Mouse (Mus musculus) stomach, embryonic 16.5 days (tissue): Measurements from ENCODE around the gene Rpf1. TPM values are rescaled to one million over a fixed set of nuclear protein-coding genes. Genes with fewer than 3 reads are reported as not detected.

Source experiments
- ATAC-seq: fragments of 200-750 bp; cut with Nextera tagmentation; 2 replicates; pipeline ENCODE4 v1.8.0; 2017; ENCODE audit warnings: moderate number of reproducible peaks, moderate TSS enrichment; ENCODE audit not compliant: insufficient read depth, low FRiP score
- H3K27ac ChIP-seq: fragments of 300-500 bp; sonication (generic); 2 replicates; pipeline ENCODE4 v1.5.1; 2014; ENCODE audit warnings: low read length
- H3K27me3 ChIP-seq: fragments of 300-500 bp; sonication (generic); 2 replicates; pipeline ENCODE4 v1.6.1; 2014; ENCODE audit warnings: low read length, control low read depth, mixed read lengths; ENCODE audit not compliant: control insufficient read depth, insufficient read depth
- H3K36me3 ChIP-seq: fragments of 300-500 bp; sonication (generic); 2 replicates; pipeline ENCODE4 v1.6.1; 2014; ENCODE audit warnings: low read length; ENCODE audit not compliant: control insufficient read depth, insufficient read depth
- H3K4me1 ChIP-seq: fragments of 300-500 bp; sonication (generic); 2 replicates; pipeline ENCODE4 v1.6.1; 2014; ENCODE audit warnings: low read length, control low read depth, mixed read lengths; ENCODE audit not compliant: control insufficient read depth, insufficient read depth
- H3K4me2 ChIP-seq: fragments of 300-500 bp; sonication (generic); 2 replicates; pipeline ENCODE4 v1.6.1; 2014; ENCODE audit warnings: low read depth, low read length, mixed read lengths
- H3K4me3 ChIP-seq: fragments of 300-500 bp; sonication (generic); replicated peaks from 2 replicates; pipeline ENCODE4 v1.5.1; 2014; ENCODE audit warnings: mild to moderate bottlenecking, low read length
- H3K9ac ChIP-seq: fragments of 300-500 bp; sonication (generic); 2 replicates; pipeline ENCODE4 v1.6.1; 2014; ENCODE audit warnings: low read length
- H3K9me3 ChIP-seq: fragments of 300-500 bp; sonication (generic); replicated peaks from 2 replicates; pipeline ENCODE4 v1.6.1; 2016; ENCODE audit warnings: low read length, control low read depth; ENCODE audit not compliant: control insufficient read depth
- WGBS: fragments of 180-500 bp; shearing (Covaris S2); extraction: QIAGEN DNeasy Blood & Tissue Kit; methylation state at CpG from one replicate; pipeline ENCODE4 v1.1.7; 2014; 5-methylcytosine and 5-hydroxymethylcytosine counted together
- polyA plus RNA-seq: library from polyadenylated mRNA; unstranded; fragments of >200 nt; fragmentation: Nextera tagmentation; extraction: Ambion mirVana; gene quantifications from 2 replicates; pipeline ENCODE4 v1.2.1, GENCODE M21; 2015

Rpf1 gene
- polyA plus RNA-seq, 1 experiment from 2014 or later: 42.3 TPM

GRCm38 (mm10) chr3:146520226-146520797 lies 917 bp downstream of the Rpf1 start:
- Histone ChIP-seq H3K9ac (peak overlapping the region; percentile 94), H3K27me3 (no peaks in the 10 kb centered on the region), H3K4me3 (peak overlapping the region; percentile 85), H3K36me3 (0 out of 2 replicates have a peak, but pooled peaks cover 11% of the 10 kb centered on the region), H3K4me2 (peak overlapping the region; percentile 75), H3K4me1 (peaks cover 3% of the 10 kb centered on the region; the same call in 1 of the 2 replicates), H3K9me3 (no peaks in the 10 kb centered on the region), H3K27ac (peak overlapping the region; percentile 99)
- WGBS: 29% methylated on average over 5 of the region's 5 CpGs
- peak; percentile 6; the same call in 1 of the 2 replicates for ATAC-seq

- 94% methylated on average over 7 of the region's 7 CpGs for WGBS
- no peak for ATAC-seq
- no peak overlapping the region for H3K9ac ChIP-seq
- H3K4me1 ChIP-seq: peaks cover 14% of the 10 kb centered on the region
- H3K9me3 ChIP-seq: no peaks in the 10 kb centered on the region
- peaks cover 15% of the 10 kb centered on the region for H3K36me3 ChIP-seq
- H3K27ac ChIP-seq: no peak overlapping the region
- H3K27me3 ChIP-seq: no peaks in the 10 kb centered on the region
- H3K4me2 ChIP-seq: no peak overlapping the region
- H3K4me3 ChIP-seq: no peak overlapping the region
These were observed 14.5 kb downstream of the Rpf1 start for GRCm38 (mm10) chr3:146506711-146507110.

GRCm38 (mm10) chr3:146501601-146502123 lies 19.6 kb downstream of the Rpf1 start:
- peak overlapping the region; percentile 99 for H3K4me3 ChIP-seq
- H3K9ac ChIP-seq: peak overlapping the region; percentile 97

GRCm38 (mm10) chr3:146500810-146501201 lies 20.4 kb downstream of the Rpf1 start:
- no peaks in the 10 kb centered on the region for H3K9me3 ChIP-seq
- H3K4me2 ChIP-seq: peak overlapping the region; percentile 82
- H3K36me3 ChIP-seq: 0 out of 2 replicates have a peak, but pooled peaks cover 2% of the 10 kb centered on the region
- peak overlapping the region; percentile 99 for H3K4me3 ChIP-seq
- no peaks in the 10 kb centered on the region for H3K27me3 ChIP-seq
- ATAC-seq: no peak
- H3K4me1 ChIP-seq: peaks cover 30% of the 10 kb centered on the region
- H3K9ac ChIP-seq: peak overlapping the region; percentile 97
- peak overlapping the region; percentile 96 for H3K27ac ChIP-seq
- 5% methylated on average over 5 of the region's 5 CpGs for WGBS

More at GRCm38 (mm10) chr3:146501601-146502123, 19.6 kb downstream of the Rpf1 start:
- 31% methylated on average over 5 of the region's 5 CpGs for WGBS
- peak overlapping the region; percentile 82 for H3K4me2 ChIP-seq
- H3K27ac ChIP-seq: peak overlapping the region; percentile 96
- no peaks in the 10 kb centered on the region for H3K27me3 ChIP-seq
- peaks cover 9% of the 10 kb centered on the region for H3K36me3 ChIP-seq
- ATAC-seq: no peak
- peaks cover 30% of the 10 kb centered on the region for H3K4me1 ChIP-seq
- no peaks in the 10 kb centered on the region for H3K9me3 ChIP-seq

GRCm38 (mm10) chr3:146500003-146500809 lies 21.0 kb downstream of the Rpf1 start:
- H3K36me3 ChIP-seq: no peaks in the 10 kb centered on the region
- peak overlapping the region; percentile 96 for H3K27ac ChIP-seq
- H3K4me2 ChIP-seq: peak overlapping the region; percentile 82
- H3K4me1 ChIP-seq: peaks cover 30% of the 10 kb centered on the region
- H3K9me3 ChIP-seq: no peaks in the 10 kb centered on the region
- peak overlapping the region; percentile 97 for H3K9ac ChIP-seq
- H3K27me3 ChIP-seq: no peaks in the 10 kb centered on the region
- WGBS: under 1% methylated on average over 54 of the region's 57 CpGs
- H3K4me3 ChIP-seq: peak overlapping the region; percentile 99
- ATAC-seq: peak; percentile 68; the same call in 1 of the 2 replicates

- peak within 1 kb of the TSS; percentile 99 for H3K4me3 ChIP-seq
- H3K36me3 ChIP-seq: no peaks in the 10 kb centered on the region
- H3K9me3 ChIP-seq: no peaks in the 10 kb centered on the region
- H3K9ac ChIP-seq: peak within 1 kb of the TSS; percentile 97
- under 1% methylated on average over 56 of the region's 88 CpGs for WGBS
- ATAC-seq: peak; percentile 97
- peaks cover 30% of the 10 kb centered on the region for H3K4me1 ChIP-seq
- H3K27ac ChIP-seq: peak within 1 kb of the TSS; percentile 96
- H3K4me2 ChIP-seq: peak within 1 kb of the TSS; percentile 82
- H3K27me3 ChIP-seq: no peaks in the 10 kb centered on the region
These were observed 21.7 kb downstream of the Rpf1 start, which contains the start of the genes Spata1 and Gng5 for GRCm38 (mm10) chr3:146499431-146500002. Gene Spata1 (minus strand): TSS chr3:146499753. Gene Gng5 (plus strand): TSS chr3:146499807.

- ATAC-seq: no peak
- H3K9ac ChIP-seq: peak overlapping the region; percentile 93
- H3K27me3 ChIP-seq: no peaks in the 10 kb centered on the region
- H3K4me3 ChIP-seq: peak overlapping the region; percentile 99
- 1% methylated on average over 13 of the region's 13 CpGs for WGBS
- peaks cover 30% of the 10 kb centered on the region for H3K4me1 ChIP-seq
- peak overlapping the region; percentile 96 for H3K27ac ChIP-seq
- H3K36me3 ChIP-seq: no peaks in the 10 kb centered on the region
- H3K9me3 ChIP-seq: no peaks in the 10 kb centered on the region
- peak overlapping the region; percentile 60 for H3K4me2 ChIP-seq
These were observed 22.2 kb downstream of the Rpf1 start for GRCm38 (mm10) chr3:146498989-146499388.

- Histone ChIP-seq H3K9ac (no peak overlapping the region), H3K4me3 (no peak overlapping the region), H3K9me3 (no peaks in the 10 kb centered on the region), H3K4me2 (no peak overlapping the region), H3K36me3 (no peaks in the 10 kb centered on the region), H3K4me1 (peaks cover 6% of the 10 kb centered on the region; the same call in 1 of the 2 replicates), H3K27ac (no peak overlapping the region), H3K27me3 (no peaks in the 10 kb centered on the region)
- WGBS: 85% methylated on average over 8 of the region's 8 CpGs
- ATAC-seq: no peak
These were observed 26.3 kb downstream of the Rpf1 start for GRCm38 (mm10) chr3:146494941-146495340.
